Mouse (Mus musculus) kidney, postnatal 4 days (tissue): ENCODE measurements around the gene Clk1.

ENCODE experiments used
- DNase-seq, 2 experiments: peaks; one replicate each; pipeline ENCODE4 v3.0.0; 2021; ENCODE audit warnings: mixed read lengths in 2 of 2

Gene Clk1

GRCm38 (mm10) chr1:58423371-58424248 lies at the start of gene Clk1:
TSS of gene Clk1 (minus strand) at chr1:58424066.
- DNase-seq, result peak; percentile 98 to 99

- DNase-seq, result no peak
Measured at GRCm38 (mm10) chr1:58465561-58465960, 41.7 kb upstream of the Clk1 start.

DNA sequence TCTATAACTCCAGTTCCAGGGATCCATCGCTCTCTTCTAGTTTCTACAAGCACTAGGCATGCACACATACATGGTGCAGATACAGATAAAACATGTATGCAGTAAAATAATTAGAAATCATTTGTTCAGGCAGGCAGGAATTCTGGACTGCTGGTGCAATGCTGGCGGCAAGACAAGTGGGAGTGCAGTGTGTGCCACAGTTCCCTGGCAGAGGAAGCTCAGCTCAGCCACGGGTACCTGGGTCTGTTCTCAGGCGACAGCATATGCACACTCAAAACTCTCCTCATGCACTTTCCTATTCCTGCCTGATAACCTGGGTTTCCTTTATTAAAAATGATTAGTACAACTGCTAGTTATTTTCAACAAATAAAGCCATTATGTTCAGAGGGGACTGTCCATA lies 41.2 kb upstream of the Clk1 start:
- DNase-seq, result no peak

DNA sequence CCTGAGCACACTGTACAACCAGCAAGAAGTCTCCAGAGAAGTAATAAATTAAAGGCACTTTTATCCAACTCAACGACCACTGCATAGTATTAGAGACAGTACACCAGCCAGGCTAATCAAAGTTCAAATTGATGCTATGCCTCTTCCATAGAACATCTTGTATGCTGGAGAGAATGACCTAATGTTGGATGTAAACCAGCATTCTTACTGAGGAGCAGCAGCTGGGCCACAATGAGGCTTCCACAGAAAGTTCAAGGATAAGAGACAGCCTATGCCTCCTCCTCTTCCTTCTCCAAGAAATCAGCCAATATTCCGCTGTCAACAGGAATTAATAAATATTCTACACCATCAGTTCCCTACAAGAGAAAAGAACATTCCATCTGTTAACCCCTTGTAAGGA lies 40.1 kb upstream of the Clk1 start:
- DNase-seq, result peak in 1 of 2 experiments; percentile 36

DNA sequence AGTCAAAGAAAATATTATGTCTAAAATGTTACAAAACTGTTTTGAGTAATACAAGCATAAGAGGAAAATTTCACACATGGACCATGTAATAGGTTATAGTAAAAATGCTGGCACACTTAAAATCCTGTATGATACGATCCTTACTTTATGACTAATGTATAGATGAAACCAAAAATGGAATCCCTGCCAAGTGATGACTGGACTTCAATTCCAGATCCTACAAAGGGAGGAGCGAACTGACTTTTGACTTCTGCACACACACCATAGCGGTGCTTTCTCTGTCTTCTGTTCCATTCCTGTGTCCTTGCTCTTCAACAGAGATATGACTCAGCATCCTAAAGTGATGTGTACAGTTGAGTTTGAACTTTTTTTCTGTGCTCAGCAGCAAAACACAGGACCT lies 36.7 kb upstream of the Clk1 start:
- DNase-seq, result no peak

DNA sequence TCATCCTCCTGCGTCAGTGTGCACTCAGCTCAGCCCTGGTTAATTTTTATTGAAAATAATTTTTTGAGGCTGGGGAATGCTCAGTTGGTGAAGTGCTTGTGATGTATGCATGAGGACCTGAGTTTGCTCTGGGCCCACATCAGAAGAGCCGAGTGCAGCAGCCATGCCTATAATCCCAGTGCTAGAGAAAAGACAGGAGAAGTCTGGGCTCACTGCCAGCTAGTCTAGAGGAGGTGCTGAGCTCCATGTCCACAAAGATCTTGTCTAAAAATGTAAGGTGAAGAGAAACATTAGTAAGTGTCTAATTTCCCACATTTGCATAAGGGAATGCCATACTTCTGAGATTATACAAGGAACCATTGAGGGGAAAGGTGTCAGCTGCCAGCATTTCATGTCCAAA lies 35.0 kb upstream of the Clk1 start:
- peak; percentile 29 to 47 for DNase-seq

GRCm38 (mm10) chr1:58458175-58458574 lies 34.3 kb upstream of the Clk1 start:
- DNase-seq, result no peak

- DNase-seq, result no peak
Measured at GRCm38 (mm10) chr1:58454316-58454715, 30.4 kb upstream of the Clk1 start.

GRCm38 (mm10) chr1:58448396-58448795 lies 24.5 kb upstream of the Clk1 start:
- no peak for DNase-seq

DNA sequence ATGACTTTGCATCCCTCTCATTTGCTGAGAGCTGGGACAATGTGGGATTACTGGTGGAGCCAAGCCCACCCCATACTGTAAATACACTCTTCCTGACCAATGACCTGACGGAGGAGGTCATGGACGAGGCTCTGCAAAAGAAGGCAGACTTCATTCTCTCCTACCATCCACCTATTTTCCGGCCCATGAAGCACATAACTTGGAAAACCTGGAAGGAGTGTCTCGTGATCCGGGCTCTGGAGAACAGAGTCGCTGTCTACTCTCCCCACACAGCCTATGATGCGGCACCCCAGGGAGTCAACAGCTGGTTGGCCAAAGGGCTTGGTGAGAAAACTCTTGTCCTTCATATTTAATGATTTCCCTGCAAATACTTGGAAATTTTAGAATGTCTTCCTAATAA lies 23.9 kb upstream of the Clk1 start:
- DNase-seq, result no peak

- DNase-seq, result no peak
Measured at GRCm38 (mm10) chr1:58445861-58446260, 22.0 kb upstream of the Clk1 start.

DNA sequence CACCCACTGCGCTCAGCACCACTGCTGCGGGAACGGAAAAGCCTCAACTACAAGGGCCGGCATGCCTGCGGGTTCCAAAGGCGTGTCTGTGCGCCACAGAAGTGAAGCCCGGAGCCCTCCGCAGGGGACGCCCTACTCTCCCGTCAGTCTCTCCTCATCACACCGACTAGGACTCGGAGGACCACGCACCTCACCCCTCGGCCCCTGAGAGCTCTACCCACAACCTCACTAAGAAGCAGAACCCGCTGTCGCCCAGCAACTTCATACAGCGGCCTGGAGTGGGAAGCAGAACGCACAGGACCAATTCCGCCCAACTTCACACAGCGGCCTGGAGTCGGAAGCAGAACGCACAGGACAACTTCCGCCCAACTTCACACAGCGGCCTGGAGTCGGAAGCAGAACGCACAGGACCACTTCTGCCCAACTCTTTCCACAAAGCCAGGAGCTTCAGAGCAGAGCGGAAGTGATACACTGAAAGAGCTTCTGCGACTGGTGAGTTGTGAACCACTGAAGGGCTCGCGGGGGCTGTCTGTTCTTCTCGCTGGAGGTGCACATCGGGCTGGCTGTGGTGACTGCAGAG lies 21.4 kb upstream of the Clk1 start, which contains the start of the genes Nif3l1 and Ppil3:
Gene Nif3l1 (plus strand): TSS at position 9 of the 580 bp plus-strand sequence.
Gene Ppil3 (minus strand): TSS at position 344 of the 580 bp plus-strand sequence.
- DNase-seq, result peak; percentile 84 to 92

DNA sequence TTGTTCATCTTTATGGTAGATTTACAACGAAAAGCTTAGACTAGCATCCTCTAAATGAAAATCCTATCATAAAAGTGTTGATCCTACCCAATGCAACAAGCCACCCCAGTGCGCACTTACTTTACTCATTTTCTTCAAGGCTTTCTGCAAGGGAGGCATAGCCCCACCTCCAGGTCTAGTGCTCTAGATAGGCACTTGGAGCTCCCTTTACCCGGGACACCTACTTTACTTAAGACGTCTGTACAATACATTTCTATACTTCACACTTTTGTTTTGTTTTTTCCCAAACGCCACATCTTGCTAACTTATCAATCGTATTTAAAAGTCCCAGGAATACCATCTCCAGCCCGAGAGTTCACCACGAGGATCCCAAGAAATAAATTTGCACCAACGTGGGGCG lies 20.8 kb upstream of the Clk1 start:
- DNase-seq, result no peak

DNA sequence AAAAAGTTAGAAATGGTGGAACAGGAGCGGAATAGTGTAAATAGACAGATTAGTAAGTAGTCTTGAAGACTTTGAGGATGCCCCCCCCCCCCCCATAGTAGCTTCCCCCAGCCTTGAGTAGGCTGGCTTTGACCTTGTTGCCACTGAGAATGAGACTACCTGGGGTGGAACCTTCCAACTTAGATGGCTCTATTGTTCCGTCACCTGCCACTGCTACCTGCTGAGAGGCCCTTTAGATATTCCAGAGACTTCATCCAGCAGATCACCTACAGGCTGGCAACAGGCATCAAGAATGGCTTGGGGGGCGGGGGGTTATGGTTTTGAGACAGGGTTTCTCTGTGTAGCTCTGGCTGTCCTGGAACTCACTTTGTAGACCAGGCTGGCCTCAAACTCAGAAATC lies 685 bp upstream of the Clk1 start:
- DNase-seq, result no peak

- DNase-seq, result peak in 1 of 2 experiments; percentile 46
Measured at GRCm38 (mm10) chr1:58422879-58423278, 987 bp downstream of the Clk1 start.

DNA sequence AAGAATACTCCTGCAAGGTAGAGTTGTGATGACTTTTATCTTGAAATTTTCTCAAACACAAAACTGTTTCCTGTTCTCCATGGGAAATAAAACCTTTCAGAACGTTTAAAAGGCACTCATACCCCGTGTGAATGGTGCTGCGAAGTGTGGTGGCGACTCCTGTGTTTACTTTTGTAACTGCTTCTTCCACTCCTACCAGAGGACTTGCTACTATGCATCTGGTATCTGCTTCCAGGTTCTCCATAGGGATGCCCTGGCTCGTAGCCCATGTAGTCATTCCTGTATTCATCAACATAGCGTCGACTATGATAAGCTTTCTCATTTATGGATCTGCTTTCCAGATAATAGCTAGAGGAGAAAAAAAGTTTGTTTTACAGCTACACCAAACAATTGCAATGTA lies 2.9 kb downstream of the Clk1 start:
- DNase-seq, result peak in 1 of 2 experiments; percentile 23

GRCm38 (mm10) chr1:58420032-58420431 lies 3.8 kb downstream of the Clk1 start:
- DNase-seq, result no peak

GRCm38 (mm10) chr1:58416048-58416447 lies 7.8 kb downstream of the Clk1 start:
- no peak for DNase-seq

DNA sequence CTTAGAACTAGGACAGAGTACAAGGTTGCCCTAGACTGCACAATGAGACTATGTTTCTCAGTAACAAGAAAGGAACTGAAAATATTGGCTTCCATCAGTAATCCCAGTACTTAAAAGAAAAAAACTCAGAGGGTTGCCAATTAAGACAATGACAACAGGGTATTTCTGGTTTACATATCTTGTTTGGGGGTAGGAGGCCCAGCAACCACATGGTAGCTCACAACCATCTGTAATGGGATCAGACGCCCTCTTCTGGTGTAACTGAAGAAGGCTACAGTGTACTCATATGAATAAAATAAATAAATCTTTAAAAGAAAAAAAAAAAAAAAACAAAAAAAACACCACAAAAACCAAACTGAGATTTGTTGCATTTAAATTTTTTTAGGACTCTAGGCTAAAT lies 8.4 kb downstream of the Clk1 start:
- no peak for DNase-seq

DNA sequence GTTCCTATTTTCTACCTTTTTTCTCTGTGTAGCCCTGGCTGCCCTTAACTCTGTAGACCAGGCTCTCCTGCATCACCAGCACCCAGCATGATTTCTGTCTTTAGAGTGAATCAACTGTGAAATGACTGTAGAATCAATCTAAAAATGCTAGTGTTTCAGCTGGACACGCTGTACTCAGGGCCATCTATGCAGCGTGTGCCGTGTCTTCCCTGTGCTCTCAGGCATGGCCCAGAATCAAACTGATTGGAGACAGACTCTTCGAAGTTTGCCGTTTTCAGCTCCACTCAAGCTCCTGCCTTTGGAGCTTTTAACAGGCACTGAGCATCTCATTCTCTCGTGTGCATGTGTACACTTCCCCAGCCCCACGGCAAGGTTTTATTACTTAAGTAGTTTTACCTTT lies 13.1 kb downstream of the Clk1 start:
- DNase-seq, result no peak

GRCm38 (mm10) chr1:58410198-58410588 lies 13.7 kb downstream of the Clk1 start:
- DNase-seq, result no peak

- peak in 1 of 2 experiments; percentile 17 for DNase-seq
Measured at GRCm38 (mm10) chr1:58409553-58410197, 14.2 kb downstream of the Clk1 start.

- DNase-seq, result no peak
Measured at GRCm38 (mm10) chr1:58408141-58408540, 15.7 kb downstream of the Clk1 start.

DNA sequence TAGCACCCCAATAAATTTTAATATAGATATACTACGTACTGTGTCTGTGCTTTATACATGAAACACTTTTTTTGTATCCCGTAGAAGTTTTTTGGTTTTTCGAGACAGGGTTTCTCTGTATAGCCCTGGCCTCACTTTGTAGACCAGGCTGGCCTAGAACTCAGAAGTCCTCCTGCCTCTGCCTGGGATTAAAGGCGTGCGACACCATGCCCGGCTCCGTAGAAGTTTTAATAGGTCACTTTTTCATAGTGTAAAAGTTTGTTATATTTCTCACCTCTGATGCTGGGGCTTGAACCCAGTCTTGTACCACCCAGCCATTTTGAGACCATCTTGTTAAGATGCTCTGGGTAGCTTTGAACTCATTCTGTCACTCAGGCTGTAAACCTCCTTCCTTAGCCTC lies 16.5 kb downstream of the Clk1 start:
- no peak for DNase-seq
